Mouse (Mus musculus) gastrocnemius, adult 8-10 months (tissue): Measurements from ENCODE around the gene Rhox11. TPM values are rescaled to one million over a fixed set of nuclear protein-coding genes. Genes with fewer than 3 reads are reported as not detected.
"Not testable (repeated sequence)": the region's sequence is repeated elsewhere in the genome, so short reads cannot be mapped to it uniquely, and the experiment has no call there.

Experiments used
- DNase-seq, 2 experiments: peaks; one replicate each; pipeline ENCODE4 v3.0.0; 2022; ENCODE audit warnings: low spot score in 2 of 2
- total RNA-seq, 4 experiments: library from RNA; stranded (reverse); gene quantifications; 2 replicates each; pipeline ENCODE4 v1.2.4; 2022

Gene Rhox11
- total RNA-seq, result not detected

DNA sequence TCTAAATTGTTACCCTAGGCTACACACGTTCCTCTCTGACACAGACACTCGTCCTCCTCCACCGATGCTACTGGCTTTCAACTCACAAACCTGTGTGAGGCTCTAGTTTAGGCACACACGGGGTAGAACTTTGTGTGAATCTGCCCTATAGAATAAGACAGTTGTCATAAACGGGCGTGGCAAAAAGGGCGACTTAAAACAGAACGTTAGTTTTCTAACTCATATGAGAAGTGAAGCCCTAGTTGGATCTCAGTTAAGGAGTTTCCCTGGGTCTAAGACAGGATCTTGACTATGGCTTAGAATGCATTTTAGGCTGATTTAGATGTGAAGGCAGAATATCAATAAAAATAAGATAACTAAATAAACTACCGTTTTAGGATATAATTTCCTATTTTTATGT is at the start of gene Rhox11:
Gene Rhox11, minus strand, starts transcription at position 101 of the 400 bp plus-strand sequence.
- DNase-seq, result no peak

DNA sequence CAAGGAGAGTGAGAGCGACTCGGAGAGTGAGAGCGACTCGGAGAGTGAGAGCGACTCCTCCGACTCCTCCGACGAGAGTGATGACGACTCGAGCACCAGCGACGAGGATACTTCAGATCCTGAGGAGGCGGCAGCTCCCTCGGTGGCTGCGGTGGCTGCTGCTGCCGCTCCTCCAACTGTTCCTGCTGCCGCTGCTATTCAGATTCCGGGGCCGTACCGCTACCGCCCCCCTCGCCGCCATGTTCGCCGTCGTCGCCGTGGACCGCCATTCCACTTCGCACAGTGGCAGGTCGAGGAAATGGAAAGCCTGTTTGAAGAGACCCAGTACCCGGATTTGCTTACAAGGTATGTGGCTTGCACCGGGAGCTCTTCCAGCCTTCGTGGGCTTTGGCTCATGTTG is 36.5 kb upstream of the Rhox11 start:
- DNase-seq, result no peak

DNA sequence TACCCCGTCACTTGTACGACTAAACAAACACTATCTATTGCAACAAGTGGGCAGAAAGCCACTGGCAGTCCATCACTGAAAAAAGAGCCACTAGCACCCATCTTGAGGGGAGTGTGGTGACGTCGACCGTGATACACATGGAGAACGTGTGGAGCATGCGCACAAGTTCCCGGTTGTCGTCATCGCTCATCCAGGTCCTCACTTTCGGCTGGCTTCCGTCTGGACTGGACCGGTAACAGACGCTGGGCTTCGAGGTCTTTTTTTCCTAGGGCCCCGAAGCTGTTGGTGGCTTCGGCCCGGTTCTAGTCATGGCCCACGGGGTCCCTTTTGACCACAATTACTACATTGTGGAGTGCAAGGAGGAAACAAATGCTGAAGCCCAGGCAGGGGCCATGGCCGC is 36.0 kb upstream of the Rhox11 start, which contains the start of gene Rhox13:
Gene Rhox13, plus strand, starts transcription at position 238 of the 400 bp plus-strand sequence.
- no peak for DNase-seq

DNA sequence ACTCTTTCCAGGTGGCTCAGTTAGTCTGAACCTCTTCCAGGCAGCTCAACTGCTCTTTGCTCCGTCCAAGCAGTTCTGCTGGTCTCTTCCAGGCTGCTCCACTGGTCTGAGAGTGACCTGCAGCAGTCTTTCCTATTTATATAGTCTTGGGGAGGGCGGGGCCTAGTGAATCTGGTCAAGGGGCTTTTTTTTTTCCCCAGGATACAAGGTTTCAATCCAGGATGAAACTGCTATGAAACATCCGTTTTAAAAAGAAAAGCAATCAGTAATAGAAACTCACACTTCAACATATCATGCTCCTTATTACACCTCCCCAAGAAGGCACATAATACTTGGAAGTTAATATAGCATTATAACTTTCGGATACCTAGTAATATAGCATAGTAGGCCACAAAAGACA is 25.9 kb upstream of the Rhox11 start, which contains the start of gene Rhox12:
Gene Rhox12, minus strand, starts transcription at position 101 of the 400 bp plus-strand sequence.
- no peak for DNase-seq

DNA sequence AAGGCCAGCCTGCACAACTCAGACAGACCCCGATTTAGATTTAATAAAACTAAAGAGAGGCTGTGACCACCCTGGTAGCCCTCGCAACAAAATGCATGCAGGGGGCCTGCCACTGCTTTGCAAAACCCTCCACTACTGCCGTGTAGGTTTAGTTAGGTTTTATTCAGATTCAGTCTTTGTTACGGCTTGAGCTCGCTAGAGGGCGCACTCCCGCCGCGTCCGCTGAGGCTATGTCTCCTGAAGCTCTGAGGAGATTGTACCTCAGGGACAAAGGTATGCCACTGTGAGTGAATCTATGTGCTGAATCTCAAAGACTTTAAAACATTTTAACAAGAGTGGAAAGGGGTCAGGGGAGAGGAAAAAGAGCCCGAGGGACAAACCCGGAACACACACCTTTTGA is 715 bp downstream of the Rhox11 start:
- no peak for DNase-seq

DNA sequence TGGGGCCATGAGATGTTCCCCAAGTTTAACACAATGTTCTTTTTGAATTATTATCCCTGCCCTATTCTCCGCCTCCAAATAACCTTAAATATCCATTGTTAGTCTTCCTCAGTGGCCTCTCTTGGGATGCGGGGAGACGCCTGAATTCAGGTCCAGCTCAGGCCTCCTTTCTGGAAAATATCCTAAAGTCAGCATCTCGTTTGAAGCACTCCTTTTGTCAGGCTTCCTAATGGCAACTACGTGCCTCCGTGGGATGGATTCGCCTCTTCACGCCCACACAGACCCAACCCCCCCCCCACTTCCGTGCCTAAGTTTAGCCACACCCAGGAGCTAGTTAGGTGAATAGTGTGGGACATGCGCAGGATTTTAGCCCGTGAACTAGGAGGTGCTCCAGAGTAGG is 18.8 kb downstream of the Rhox11 start, which contains the start of gene Rhox10:
Gene Rhox10, plus strand, starts transcription at position 301 of the 400 bp plus-strand sequence.
- DNase-seq, result no peak

DNA sequence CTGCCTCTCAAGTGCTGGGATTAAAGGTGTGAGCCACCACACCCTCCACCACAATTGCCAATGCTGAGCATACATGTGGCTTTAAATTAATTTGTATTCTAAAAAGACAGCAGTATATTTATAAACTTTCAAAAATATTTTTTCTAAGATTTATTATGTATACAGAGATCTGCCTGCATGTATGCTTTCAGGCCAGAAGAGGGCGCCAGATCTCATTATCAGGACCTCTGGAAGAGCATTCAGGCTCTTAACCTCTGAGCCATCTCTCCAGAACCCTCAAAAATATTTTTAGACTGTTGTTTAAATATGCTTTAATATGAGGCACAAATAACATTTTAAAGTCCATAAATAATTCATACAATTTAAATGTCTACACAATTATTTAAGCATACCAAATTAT is 23.4 kb downstream of the Rhox11 start:
- DNase-seq, result no peak

DNA sequence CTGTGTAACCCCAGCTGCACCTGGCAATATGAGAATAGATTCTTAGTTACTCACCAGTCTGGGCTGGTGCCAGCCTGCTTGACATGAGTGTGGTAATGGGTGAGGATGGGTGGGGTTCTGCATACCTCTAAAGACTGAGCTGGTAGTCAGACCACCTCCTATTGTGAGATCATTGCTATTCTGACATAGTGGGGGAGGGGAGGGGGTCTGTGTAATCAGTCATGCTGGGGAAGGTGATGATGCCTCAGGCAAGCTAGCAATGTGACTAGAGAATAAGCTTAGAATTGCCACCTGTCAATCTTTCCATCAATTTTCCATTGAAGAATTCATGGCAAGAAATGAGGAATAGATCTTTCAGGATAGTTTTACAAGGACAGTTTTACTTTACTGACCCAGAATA is 41.9 kb downstream of the Rhox11 start, which contains the start of gene Btg1-ps2:
Gene Btg1-ps2, minus strand, starts transcription at position 101 of the 400 bp plus-strand sequence.
- not testable (repeated sequence) for DNase-seq

DNA sequence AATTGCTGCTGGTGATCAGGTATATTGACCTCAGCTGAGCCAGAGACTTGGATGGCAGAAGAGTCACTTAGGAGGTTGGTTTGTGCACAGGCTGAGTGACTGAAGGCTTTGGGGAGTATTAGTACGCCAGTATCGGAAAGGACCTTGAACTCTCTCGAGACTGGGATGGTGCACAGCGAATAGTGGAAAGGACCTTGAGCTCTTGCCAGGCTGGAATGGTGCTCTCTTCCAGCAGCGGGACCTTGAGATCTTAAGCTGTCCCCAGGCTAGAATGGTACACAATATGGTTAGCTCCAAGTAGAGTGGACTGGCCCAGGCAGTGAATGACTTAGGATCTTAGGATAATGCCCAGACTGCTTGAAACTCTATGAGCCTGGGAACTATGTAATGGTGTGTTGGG is 45.3 kb downstream of the Rhox11 start:
- DNase-seq, result no peak

DNA sequence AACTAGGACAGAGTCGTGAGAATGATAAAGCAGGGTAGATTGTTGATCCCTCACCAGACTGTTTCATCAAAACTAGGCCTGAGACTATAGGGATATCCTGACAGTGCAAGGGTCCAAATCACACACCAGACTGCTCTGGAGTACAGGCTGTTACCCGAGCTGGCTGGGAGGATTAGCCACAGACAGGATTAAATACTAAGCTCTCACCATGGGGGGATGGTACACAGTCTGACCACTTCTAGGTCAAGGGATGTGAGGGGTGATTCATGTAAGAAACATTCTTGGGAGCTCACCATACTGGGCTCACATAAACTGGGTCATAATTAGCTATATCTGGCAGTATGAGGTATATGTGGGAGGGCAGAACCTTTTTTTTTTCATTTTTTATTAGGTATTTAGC is 51.1 kb downstream of the Rhox11 start:
- DNase-seq, result no peak

Other genes with a start within 250 kb of the Rhox11 start
- not detected for gene Rhox8, start 206.2 kb downstream of the Rhox11 start, total RNA-seq
- gene Rhox7b, start 187.9 kb downstream of the Rhox11 start, total RNA-seq, result not detected
- not detected for gene Rhox9, start 183.4 kb downstream of the Rhox11 start, total RNA-seq
- gene Btg1-ps1, start 66.3 kb downstream of the Rhox11 start, total RNA-seq, result not detected
- not detected for gene Btg1-ps2, start 42.0 kb downstream of the Rhox11 start, total RNA-seq
- not detected for gene Rhox10, start 18.7 kb downstream of the Rhox11 start, total RNA-seq
- not detected for gene Rhox12, start 25.8 kb upstream of the Rhox11 start, total RNA-seq
- not detected for gene Rhox13, start 36.1 kb upstream of the Rhox11 start, total RNA-seq
- gene Zbtb33, start 104.7 kb upstream of the Rhox11 start, total RNA-seq, result 1 to 10 TPM; 5.2 to 6.9 (median 6.3) TPM
- under 1 TPM; 0.34 to 0.48 (median 0.42) TPM for gene Tmem255a, start 167.3 kb upstream of the Rhox11 start, total RNA-seq
- 1 to 10 TPM; 1.3 to 1.8 (median 1.7) TPM for gene Atp1b4, start 231.0 kb upstream of the Rhox11 start, total RNA-seq